ENCODE assay signal across 8 mouse cellular contexts in genomic region chr14:28057885-28058860, GRCm38 (mm10).
A peak's percentile ranks its signal among the peaks of the same experiment; 100 is the strongest.
DNase-seq lines count a peak whose midpoint lies in the region; ATAC-seq lines count a peak whose summit lies in the region.

No protein-coding gene starts in this region.

- H3K4me3 ChIP-seq in forebrain, embryonic 13.5 days = no peak overlapping the region
- no peak overlapping the region for H3K4me3 ChIP-seq in hindbrain, embryonic 12.5 days
- H3K4me3 ChIP-seq in stomach, embryonic 14.5 days (ENCODE audit: low read depth, low read length) = no peak overlapping the region
- no peak overlapping the region for H3K4me3 ChIP-seq in liver, embryonic 11.5 days (ENCODE audit: low read depth, low read length)

- peak; percentile 87 for ATAC-seq in forebrain, embryonic 13.5 days
- ATAC-seq in hindbrain, embryonic 12.5 days (ENCODE audit: low FRiP score) = peak; percentile 84; the same call in 1 of the 2 replicates
- peak; percentile 33; the same call in 1 of the 2 replicates for ATAC-seq in stomach, embryonic 14.5 days (ENCODE audit: insufficient number of reproducible peaks, insufficient read depth, low FRiP score, low read depth)
- no peak for ATAC-seq in liver, embryonic 11.5 days (replicated peaks; ENCODE audit: low FRiP score)

- no peaks in the 10 kb centered on the region for H3K9me3 ChIP-seq in forebrain, embryonic 13.5 days (replicated peaks)
- no peaks in the 10 kb centered on the region for H3K9me3 ChIP-seq in hindbrain, embryonic 12.5 days (replicated peaks)
- no peaks in the 10 kb centered on the region for H3K9me3 ChIP-seq in stomach, embryonic 14.5 days (ENCODE audit: control insufficient read depth, low read depth, low read length)
- no peaks in the 10 kb centered on the region for H3K9me3 ChIP-seq in liver, embryonic 11.5 days (ENCODE audit: control insufficient read depth, low read length)

- H3K27me3 ChIP-seq in forebrain, embryonic 13.5 days = no peaks in the 10 kb centered on the region
- H3K27me3 ChIP-seq in hindbrain, embryonic 12.5 days = no peaks in the 10 kb centered on the region
- no peaks in the 10 kb centered on the region for H3K27me3 ChIP-seq in stomach, embryonic 14.5 days (ENCODE audit: control insufficient read depth, insufficient read depth, low read length)
- H3K27me3 ChIP-seq in liver, embryonic 11.5 days (replicated peaks; ENCODE audit: control insufficient read depth, insufficient read depth, low read length) = no peaks in the 10 kb centered on the region

- peak overlapping the region; percentile 70 for H3K27ac ChIP-seq in forebrain, embryonic 13.5 days
- peak overlapping the region; percentile 64 for H3K27ac ChIP-seq in hindbrain, embryonic 12.5 days
- peak overlapping the region; percentile 48; the same call in 1 of the 2 replicates for H3K27ac ChIP-seq in stomach, embryonic 14.5 days (ENCODE audit: low read length)
- H3K27ac ChIP-seq in liver, embryonic 11.5 days (ENCODE audit: low read depth, low read length) = no peak overlapping the region

- no peaks in the 10 kb centered on the region for H3K36me3 ChIP-seq in forebrain, embryonic 13.5 days (ENCODE audit: poor library complexity, severe bottlenecking)
- no peaks in the 10 kb centered on the region for H3K36me3 ChIP-seq in hindbrain, embryonic 12.5 days
- H3K36me3 ChIP-seq in stomach, embryonic 14.5 days (ENCODE audit: control insufficient read depth, insufficient read depth, low read length) = no peaks in the 10 kb centered on the region
- H3K36me3 ChIP-seq in liver, embryonic 11.5 days (ENCODE audit: control insufficient read depth, insufficient read depth, low read length) = no peaks in the 10 kb centered on the region

- peak overlapping the region; percentile 16; the same call in 1 of the 2 replicates for H3K9ac ChIP-seq in forebrain, embryonic 13.5 days
- no peak overlapping the region for H3K9ac ChIP-seq in hindbrain, embryonic 12.5 days
- no peak overlapping the region for H3K9ac ChIP-seq in stomach, embryonic 14.5 days (replicated peaks; ENCODE audit: low read depth, low read length)
- H3K9ac ChIP-seq in liver, embryonic 11.5 days (ENCODE audit: low read depth, low read length) = no peak overlapping the region

- 7% methylated on average over 18 of the region's 18 CpGs for WGBS in forebrain, embryonic 13.5 days
- 7% methylated on average over 18 of the region's 18 CpGs for WGBS in hindbrain, embryonic 12.5 days
- 16% methylated on average over 18 of the region's 18 CpGs for WGBS in stomach, embryonic 14.5 days
- 29% methylated on average over 18 of the region's 18 CpGs for WGBS in liver, embryonic 11.5 days

- peak overlapping the region; percentile 33 for H3K4me2 ChIP-seq in forebrain, embryonic 13.5 days
- H3K4me2 ChIP-seq in hindbrain, embryonic 12.5 days (replicated peaks) = peak overlapping the region; percentile 14; the same call in 1 of the 2 replicates
- no peak overlapping the region for H3K4me2 ChIP-seq in stomach, embryonic 14.5 days (replicated peaks; ENCODE audit: low read depth, low read length)
- H3K4me2 ChIP-seq in liver, embryonic 11.5 days = no peak overlapping the region

- DNase-seq in right cerebral cortex, adult 18-20 months = peak; percentile 10
- no peak for DNase-seq in right cerebral cortex, adult 2 months (ENCODE audit: low spot score in 2 of 2)
- peak; percentile 11 for DNase-seq in lung, postnatal 25 days (ENCODE audit: low spot score)
- no peak for DNase-seq in frontal cortex, postnatal 25 days (ENCODE audit: low spot score in 2 of 2)
- no peak for DNase-seq in liver, embryonic 11.5 days (ENCODE audit: low spot score)

- H3K4me1 ChIP-seq in forebrain, embryonic 13.5 days = peaks cover 20% of the 10 kb centered on the region
- H3K4me1 ChIP-seq in hindbrain, embryonic 12.5 days = peaks cover 15% of the 10 kb centered on the region
- H3K4me1 ChIP-seq in stomach, embryonic 14.5 days (ENCODE audit: control insufficient read depth, insufficient read depth, low read length) = no peaks in the 10 kb centered on the region
- no peaks in the 10 kb centered on the region for H3K4me1 ChIP-seq in liver, embryonic 11.5 days (replicated peaks; ENCODE audit: control insufficient read depth, insufficient read depth, low read length)

Comparison
In these comparisons a context has a peak if more than half of its experiments do, and no peak if none do; other contexts are left out.
1. DNase-seq: peak in right cerebral cortex, adult 18-20 months (single experiment) and lung, postnatal 25 days (single experiment); none in right cerebral cortex, adult 2 months (0 of 2), frontal cortex, postnatal 25 days (0 of 2) and liver, embryonic 11.5 days (single experiment).
2. H3K4me2 ChIP-seq: peak in forebrain, embryonic 13.5 days (single experiment) and hindbrain, embryonic 12.5 days (single experiment); none in stomach, embryonic 14.5 days (single experiment) and liver, embryonic 11.5 days (single experiment).